Mouse (Mus musculus) testis, adult 2 months (tissue): ENCODE measurements around the gene Sec24d.

Experiments used
- CTCF ChIP-seq: fragments of 200-500 bp; IDR thresholded peaks from 2 replicates; pipeline ENCODE4 v1.5.1; 2012; ENCODE audit warnings: low read depth, mild to moderate bottlenecking, inconsistent platforms, low read length, moderate library complexity; ENCODE audit not compliant: control insufficient read depth, insufficient read depth, insufficient replicate concordance
- POLR2A ChIP-seq: fragments of 200-500 bp; IDR thresholded peaks from 2 replicates; pipeline ENCODE4 v1.6.1; 2012; ENCODE audit warnings: low read depth, mild to moderate bottlenecking, inconsistent platforms, low read length, moderate library complexity; ENCODE audit not compliant: control insufficient read depth

GRCm38 (mm10) chr3:123353183-123353582, 85.9 kb downstream of the Sec24d start:
- TF ChIP-seq CTCF: no peak
- TF ChIP-seq POLR2A: no peak
